Mouse (Mus musculus) heart, embryonic 11.5 days (tissue): ENCODE results near the gene Cnmd. TPM values are rescaled to one million over a fixed set of nuclear protein-coding genes. Genes with fewer than 3 reads are reported as not detected.
A peak's percentile ranks its signal among the peaks of the same experiment; 100 is the strongest.

ENCODE experiments used
- ATAC-seq: fragments of 200-750 bp; cut with Nextera tagmentation; replicated peaks from 2 replicates; pipeline ENCODE4 v1.8.0; 2017; ENCODE audit warnings: moderate library complexity; ENCODE audit not compliant: insufficient number of reproducible peaks, low FRiP score, low TSS enrichment
- H3K27ac ChIP-seq: fragments of 300-500 bp; sonication (generic); 2 replicates; pipeline ENCODE4 v1.5.1; 2014; ENCODE audit warnings: mild to moderate bottlenecking, low read depth, low read length
- H3K27me3 ChIP-seq: fragments of 300-500 bp; sonication (generic); 2 replicates; pipeline ENCODE4 v1.6.1; 2014; ENCODE audit warnings: mild to moderate bottlenecking, low read length, mixed read lengths; ENCODE audit not compliant: control insufficient read depth, insufficient read depth
- H3K36me3 ChIP-seq: fragments of 300-500 bp; sonication (generic); 2 replicates; pipeline ENCODE4 v1.6.1; 2014; ENCODE audit warnings: mild to moderate bottlenecking, low read length, moderate library complexity, mixed read lengths; ENCODE audit not compliant: control insufficient read depth, insufficient read depth
- H3K4me1 ChIP-seq: fragments of 300-500 bp; sonication (generic); 2 replicates; pipeline ENCODE4 v1.6.1; 2014; ENCODE audit warnings: low read length; ENCODE audit not compliant: control insufficient read depth, insufficient read depth
- H3K4me2 ChIP-seq: fragments of 300-500 bp; sonication (generic); 2 replicates; pipeline ENCODE4 v1.6.1; 2014; ENCODE audit warnings: mild to moderate bottlenecking, moderate library complexity
- H3K4me3 ChIP-seq: fragments of 300-500 bp; sonication (generic); 2 replicates; pipeline ENCODE4 v1.5.1; 2014; ENCODE audit warnings: low read depth, low read length
- H3K9ac ChIP-seq: fragments of 300-500 bp; sonication (generic); 2 replicates; pipeline ENCODE4 v1.6.1; 2014; ENCODE audit warnings: mild to moderate bottlenecking, low read depth, low read length, moderate library complexity
- H3K9me3 ChIP-seq: fragments of 300-500 bp; sonication (generic); replicated peaks from 2 replicates; pipeline ENCODE4 v1.6.1; 2016; ENCODE audit warnings: low read length; ENCODE audit not compliant: control insufficient read depth
- WGBS: fragments of 180-500 bp; shearing (Covaris S2); extraction: QIAGEN DNeasy Blood & Tissue Kit; methylation state at CpG from one replicate; pipeline ENCODE4 v1.1.7; 2014; ENCODE audit not compliant: insufficient replicate concordance; 5-methylcytosine and 5-hydroxymethylcytosine counted together
- polyA plus RNA-seq: library from polyadenylated mRNA; unstranded; fragments of >200 nt; fragmentation: Nextera tagmentation; extraction: Ambion mirVana; gene quantifications from 2 replicates; pipeline ENCODE4 v1.2.1, GENCODE M21; 2014

Cnmd gene
- polyA plus RNA-seq, result 0.30 and 1.2 TPM in 2 replicates

DNA sequence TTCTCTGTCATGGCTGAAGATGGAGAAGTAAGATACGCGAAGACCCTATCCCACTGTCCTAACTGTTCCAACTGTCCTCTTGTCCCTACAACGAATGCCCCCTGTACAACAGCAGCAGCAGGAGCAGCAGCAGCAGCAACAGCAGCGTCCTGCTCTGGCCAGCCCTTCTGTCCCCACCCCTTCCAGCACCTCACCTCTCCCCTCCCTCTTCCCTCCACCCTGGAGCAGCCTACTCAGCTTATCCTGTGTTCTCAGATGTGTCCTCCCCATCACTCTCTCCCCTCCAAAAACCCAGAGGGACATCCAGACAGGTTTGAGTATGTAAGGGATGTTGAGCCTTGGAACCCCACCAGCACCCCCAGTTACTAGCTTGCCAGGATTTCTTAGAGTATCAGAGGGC is at the start of gene Cnmd:
TSS of gene Cnmd (minus strand) at position 170 of the 400 bp plus-strand sequence.
- 54% methylated on average over 4 of the region's 4 CpGs for WGBS
- 0 out of 2 replicates have a peak, but pooled peaks have one; percentile 22 for ATAC-seq
- H3K4me3 ChIP-seq, result peak within 1 kb of the TSS; percentile 25
- H3K27me3 ChIP-seq, result peaks cover 3% of the 10 kb centered on the region; the same call in 1 of the 2 replicates
- 0 out of 2 replicates have a peak, but pooled peaks cover 3% of the 10 kb centered on the region for H3K4me1 ChIP-seq
- H3K4me2 ChIP-seq, result peak within 1 kb of the TSS; percentile 69
- H3K9ac ChIP-seq, result no peak within 1 kb of the TSS
- no peaks in the 10 kb centered on the region for H3K9me3 ChIP-seq
- H3K27ac ChIP-seq, result no peak within 1 kb of the TSS
- H3K36me3 ChIP-seq, result no peaks in the 10 kb centered on the region

DNA sequence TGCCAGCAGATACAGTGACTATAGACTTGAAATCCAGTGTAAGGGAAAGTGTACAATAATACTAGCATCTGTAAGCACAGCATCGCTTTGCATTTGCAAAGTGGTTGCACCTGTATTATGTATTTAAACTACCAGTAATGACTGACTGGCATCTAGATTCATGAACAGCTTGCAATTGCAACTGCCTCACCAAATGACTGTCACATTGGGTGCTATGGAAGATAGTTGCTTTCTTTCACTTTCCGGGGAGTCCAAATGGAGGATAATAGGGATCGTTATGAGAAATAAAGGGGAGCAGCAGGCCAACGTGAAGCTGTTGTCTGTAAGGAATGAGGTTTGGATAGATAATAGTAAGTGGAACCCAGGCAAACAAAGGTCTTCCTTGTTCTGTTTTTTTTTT is 49.3 kb upstream of the Cnmd start:
- ATAC-seq, result no peak
- WGBS, result 80% methylated on average over 4 of the region's 4 CpGs
- H3K27ac ChIP-seq, result no peak overlapping the region
- peaks cover 2% of the 10 kb centered on the region; the same call in 1 of the 2 replicates for H3K4me1 ChIP-seq
- H3K9me3 ChIP-seq, result no peaks in the 10 kb centered on the region
- no peaks in the 10 kb centered on the region for H3K27me3 ChIP-seq
- H3K4me3 ChIP-seq, result no peak overlapping the region
- H3K4me2 ChIP-seq, result no peak overlapping the region
- H3K36me3 ChIP-seq, result no peaks in the 10 kb centered on the region
- no peak overlapping the region for H3K9ac ChIP-seq

DNA sequence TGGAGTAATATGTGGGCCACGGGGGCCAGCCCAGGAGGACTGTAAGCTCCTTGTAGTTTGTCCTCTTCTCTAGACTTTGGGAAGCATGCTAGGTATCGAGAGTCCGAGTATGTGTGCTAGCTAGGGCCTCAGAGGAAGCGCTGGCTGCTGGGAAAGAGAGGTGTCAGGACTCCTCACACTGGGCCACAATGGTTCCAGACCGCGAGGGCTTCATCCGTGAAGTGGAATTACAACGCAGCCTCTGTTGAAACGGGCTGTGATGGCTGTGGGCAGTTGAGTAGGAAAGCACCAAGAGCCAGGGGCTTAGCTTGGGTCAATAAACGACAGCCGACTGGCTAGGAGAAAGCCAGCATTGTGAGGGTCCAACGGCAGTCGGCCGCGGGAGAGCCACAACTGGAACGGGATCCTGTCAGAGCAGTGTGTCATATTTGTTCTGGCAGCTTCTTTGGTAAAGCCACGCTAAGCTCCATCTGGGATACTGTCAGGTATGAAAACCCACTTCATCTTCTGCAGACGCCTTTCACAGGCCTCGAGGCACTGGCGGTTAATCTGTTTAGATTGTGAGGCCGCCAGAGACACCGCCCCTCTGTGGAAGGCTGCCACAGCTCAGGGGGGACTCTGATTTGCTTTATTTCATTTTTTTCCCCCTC is 41.7 kb upstream of the Cnmd start:
- H3K4me3 ChIP-seq, result no peak overlapping the region
- ATAC-seq, result no peak
- WGBS, result 70% methylated on average over 22 of the region's 22 CpGs
- no peak overlapping the region for H3K4me2 ChIP-seq
- no peaks in the 10 kb centered on the region for H3K4me1 ChIP-seq
- H3K27me3 ChIP-seq, result no peaks in the 10 kb centered on the region
- H3K9ac ChIP-seq, result no peak overlapping the region
- no peaks in the 10 kb centered on the region for H3K9me3 ChIP-seq
- H3K36me3 ChIP-seq, result no peaks in the 10 kb centered on the region
- H3K27ac ChIP-seq, result no peak overlapping the region

DNA sequence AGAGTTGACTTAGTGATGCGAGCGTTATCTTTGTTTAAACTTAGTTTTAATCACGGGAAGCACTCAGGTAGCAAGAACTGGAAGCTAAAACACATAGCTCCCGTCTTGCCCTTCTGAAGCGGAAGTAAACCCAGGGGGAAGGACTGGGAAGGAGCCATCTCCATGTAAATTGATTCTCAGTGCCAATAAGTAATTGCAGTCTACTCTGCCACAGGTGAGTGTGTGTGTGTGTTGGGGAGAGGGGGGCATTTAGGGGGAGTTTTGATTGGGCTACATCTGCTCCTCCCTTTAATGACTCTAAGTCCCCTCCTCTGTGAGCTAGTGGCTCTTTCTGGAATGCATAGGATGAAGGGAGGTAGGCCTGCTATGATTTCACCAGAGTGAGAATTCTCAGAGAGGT is 39.6 kb upstream of the Cnmd start:
- Histone ChIP-seq H3K27me3 (no peaks in the 10 kb centered on the region), H3K27ac (no peak overlapping the region), H3K4me1 (no peaks in the 10 kb centered on the region), H3K4me2 (no peak overlapping the region), H3K36me3 (no peaks in the 10 kb centered on the region), H3K4me3 (no peak overlapping the region), H3K9ac (no peak overlapping the region), H3K9me3 (no peaks in the 10 kb centered on the region)
- 73% methylated on average over 5 of the region's 5 CpGs for WGBS
- ATAC-seq, result no peak

DNA sequence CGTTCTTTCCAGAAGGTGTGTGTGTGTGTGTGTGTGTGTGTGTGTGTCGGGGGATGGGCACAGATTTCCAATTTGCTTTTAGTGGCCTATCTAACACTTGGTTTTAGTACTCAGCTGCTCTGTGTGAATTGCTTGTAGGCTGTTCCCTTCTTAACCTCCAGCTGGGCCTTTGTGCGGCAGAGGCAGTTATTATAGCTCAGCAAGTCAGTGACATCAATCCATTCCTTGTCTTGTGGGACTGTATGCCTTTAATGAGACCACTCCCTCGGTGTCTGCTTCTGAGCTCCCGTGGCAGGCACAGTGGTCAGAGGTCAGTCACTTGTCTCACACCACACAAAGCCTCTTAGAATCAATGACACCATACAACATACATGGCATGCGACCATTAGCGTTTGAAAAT is 39.1 kb upstream of the Cnmd start:
- Histone ChIP-seq H3K9me3 (no peaks in the 10 kb centered on the region), H3K27ac (no peak overlapping the region), H3K4me3 (no peak overlapping the region), H3K36me3 (no peaks in the 10 kb centered on the region), H3K4me1 (no peaks in the 10 kb centered on the region), H3K4me2 (no peak overlapping the region), H3K27me3 (no peaks in the 10 kb centered on the region), H3K9ac (no peak overlapping the region)
- no peak for ATAC-seq
- 65% methylated on average over 7 of the region's 7 CpGs for WGBS

DNA sequence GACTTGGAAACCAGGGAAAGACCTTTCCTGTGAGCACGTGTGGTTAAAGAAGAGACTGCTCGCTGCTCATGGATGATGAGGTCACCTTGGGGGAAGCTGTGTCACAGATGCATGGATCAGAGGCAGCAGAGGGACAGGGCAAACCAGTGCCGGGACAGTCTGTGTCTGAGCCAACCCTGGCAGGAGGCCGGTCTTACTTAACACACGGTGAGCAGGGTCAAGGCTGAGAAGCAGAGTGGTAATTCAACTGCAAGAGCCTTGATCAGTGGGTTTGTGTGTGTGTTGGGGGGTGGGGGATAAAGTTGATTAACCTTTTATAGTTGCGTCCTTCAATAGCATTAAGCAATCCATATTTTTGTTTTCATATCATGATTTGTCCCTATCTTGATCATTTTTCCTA is 37.4 kb upstream of the Cnmd start:
- no peak overlapping the region for H3K27ac ChIP-seq
- H3K9ac ChIP-seq, result no peak overlapping the region
- WGBS, result 47% methylated on average over 6 of the region's 6 CpGs
- H3K4me3 ChIP-seq, result no peak overlapping the region
- H3K36me3 ChIP-seq, result no peaks in the 10 kb centered on the region
- ATAC-seq, result no peak
- no peaks in the 10 kb centered on the region for H3K9me3 ChIP-seq
- no peaks in the 10 kb centered on the region for H3K4me1 ChIP-seq
- H3K27me3 ChIP-seq, result no peaks in the 10 kb centered on the region
- no peak overlapping the region for H3K4me2 ChIP-seq

DNA sequence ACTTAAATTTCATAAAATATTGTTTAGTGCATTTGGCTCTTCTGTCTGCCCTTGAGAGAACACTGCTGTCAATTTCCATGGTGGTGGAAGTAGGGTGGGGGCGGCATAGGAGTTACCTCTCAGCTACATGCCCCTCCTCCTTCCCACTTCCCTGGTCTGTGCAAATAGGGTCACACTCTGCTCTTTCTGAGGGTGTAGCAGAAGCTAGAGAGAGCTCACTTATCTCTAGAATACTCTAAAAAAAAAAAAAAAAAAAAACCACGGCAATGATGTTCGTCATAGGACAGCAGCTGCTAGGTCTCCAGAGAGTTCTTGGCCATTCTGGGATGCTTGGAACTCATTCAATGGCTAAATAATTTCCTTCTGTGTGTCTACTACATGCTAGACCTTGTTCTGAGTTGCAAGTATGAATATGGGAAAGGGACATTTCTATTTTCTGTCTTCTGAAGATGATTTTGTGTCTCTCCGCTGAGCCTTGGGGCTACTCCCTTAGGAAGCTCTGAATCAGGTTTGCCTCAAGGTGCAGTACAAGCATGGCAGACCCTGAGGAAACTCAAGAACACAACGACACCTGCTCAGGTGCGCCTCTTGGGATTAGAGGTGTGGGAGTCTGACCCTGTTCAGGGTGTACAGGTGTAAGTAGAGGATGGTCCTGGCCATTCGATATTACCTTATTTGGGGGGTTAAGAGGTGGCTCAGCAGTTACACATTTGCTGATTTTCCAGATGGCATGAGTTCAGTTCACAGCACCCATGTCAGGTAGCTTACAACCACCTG is 28.3 kb upstream of the Cnmd start:
- Histone ChIP-seq H3K4me2 (no peak overlapping the region), H3K27me3 (no peaks in the 10 kb centered on the region), H3K4me1 (no peaks in the 10 kb centered on the region), H3K36me3 (no peaks in the 10 kb centered on the region), H3K9me3 (no peaks in the 10 kb centered on the region), H3K4me3 (no peak overlapping the region), H3K27ac (no peak overlapping the region), H3K9ac (no peak overlapping the region)
- no peak for ATAC-seq
- 80% methylated on average over 7 of the region's 7 CpGs for WGBS

DNA sequence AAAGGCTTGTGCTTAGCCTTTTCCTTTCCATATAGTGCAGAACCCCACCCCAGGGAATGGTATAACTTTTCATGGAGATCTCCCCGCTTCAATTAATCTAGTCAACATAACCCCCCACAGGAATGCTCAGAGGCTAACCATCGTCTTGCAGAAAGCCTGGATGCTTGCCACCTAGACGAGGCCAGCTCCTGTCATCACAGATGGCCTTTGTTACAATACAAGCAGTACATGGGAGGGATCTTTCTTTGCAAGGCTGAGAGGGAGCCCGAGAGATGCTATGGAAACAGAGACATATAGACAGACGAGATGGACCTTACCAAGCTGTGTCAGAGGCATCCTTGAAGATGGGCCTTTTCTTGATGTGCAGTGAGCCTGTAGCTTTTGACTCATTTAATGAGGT is 18.7 kb upstream of the Cnmd start:
- 69% methylated on average over 5 of the region's 5 CpGs for WGBS
- no peak overlapping the region for H3K27ac ChIP-seq

More for the DNA sequence above, 18.7 kb upstream of the Cnmd start:
- no peaks in the 10 kb centered on the region for H3K9me3 ChIP-seq
- H3K9ac ChIP-seq, result no peak overlapping the region
- no peaks in the 10 kb centered on the region for H3K27me3 ChIP-seq
- no peaks in the 10 kb centered on the region for H3K36me3 ChIP-seq
- H3K4me3 ChIP-seq, result no peak overlapping the region
- no peak for ATAC-seq
- H3K4me1 ChIP-seq, result no peaks in the 10 kb centered on the region
- H3K4me2 ChIP-seq, result no peak overlapping the region
